Mouse (Mus musculus) granulocyte monocyte progenitor cell, adult 5-6 weeks (primary cell): ENCODE data around the gene Spsb2. TPM values are rescaled to one million over a fixed set of nuclear protein-coding genes. Genes with fewer than 3 reads are reported as not detected.
"Not testable (repeated sequence)": the region's sequence is repeated elsewhere in the genome, so short reads cannot be mapped to it uniquely, and the experiment has no call there.

ENCODE experiments used
- ATAC-seq: replicated peaks from 2 replicates; pipeline ENCODE4 v1.8.0; 2016; ENCODE audit warnings: mild to moderate bottlenecking, moderate TSS enrichment, inconsistent platforms; ENCODE audit not compliant: poor library complexity, severe bottlenecking
- total RNA-seq, 2 experiments: library from RNA; stranded (forward) in 1 of 2; stranded (reverse) in 1 of 2; fragments of 200-712, 200-1000 nt in 1 of 2; fragments of >200 nt in 1 of 2; fragmentation: Nextera tagmentation in 1 of 2; gene quantifications; 2 replicates each; pipeline ENCODE4 v1.2.3; 2014 to 2017

Gene Spsb2
- total RNA-seq, 2 experiments from 2014 or later: 5.2 to 10.5 TPM

DNA sequence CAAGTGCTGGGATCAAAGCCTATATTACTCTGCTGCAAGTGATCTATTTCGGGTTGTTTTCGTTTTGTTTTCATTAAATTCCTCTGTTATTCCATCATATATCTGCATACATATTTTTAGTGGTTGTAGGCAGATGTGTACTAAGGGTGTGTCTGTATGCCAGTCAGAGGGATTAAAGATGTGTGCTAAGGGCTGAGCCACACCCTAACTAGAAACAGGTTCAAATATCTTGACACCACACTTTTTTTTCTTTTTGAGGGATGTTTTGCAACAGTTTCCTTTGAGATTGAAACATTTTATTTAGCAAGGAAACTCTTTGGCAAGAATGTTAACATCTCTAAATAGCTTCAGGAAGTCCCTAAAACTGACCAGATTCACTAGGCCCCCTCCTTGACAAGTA, 12.3 kb upstream of the Spsb2 start:
- ATAC-seq: peak; percentile 35

DNA sequence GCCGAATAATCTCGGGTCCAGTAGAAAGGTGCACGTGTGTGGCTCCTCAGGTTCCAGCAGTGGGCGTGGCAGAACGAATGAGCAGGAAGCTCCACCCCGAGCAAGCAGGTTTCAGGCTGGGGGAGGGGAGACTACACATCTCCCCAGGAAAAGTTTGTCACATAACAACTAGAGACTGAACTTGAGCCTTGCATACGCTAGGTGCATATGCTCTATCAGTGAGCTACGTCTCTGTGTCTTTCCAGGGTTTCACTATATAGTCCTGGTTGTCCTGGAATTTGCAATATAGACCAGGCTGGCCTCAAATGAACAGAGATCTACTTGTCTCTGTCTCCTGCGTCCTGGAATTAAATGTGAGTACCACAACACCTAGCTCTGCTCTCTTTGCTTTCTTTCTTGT, 6.1 kb upstream of the Spsb2 start:
- ATAC-seq: not testable (repeated sequence)

DNA sequence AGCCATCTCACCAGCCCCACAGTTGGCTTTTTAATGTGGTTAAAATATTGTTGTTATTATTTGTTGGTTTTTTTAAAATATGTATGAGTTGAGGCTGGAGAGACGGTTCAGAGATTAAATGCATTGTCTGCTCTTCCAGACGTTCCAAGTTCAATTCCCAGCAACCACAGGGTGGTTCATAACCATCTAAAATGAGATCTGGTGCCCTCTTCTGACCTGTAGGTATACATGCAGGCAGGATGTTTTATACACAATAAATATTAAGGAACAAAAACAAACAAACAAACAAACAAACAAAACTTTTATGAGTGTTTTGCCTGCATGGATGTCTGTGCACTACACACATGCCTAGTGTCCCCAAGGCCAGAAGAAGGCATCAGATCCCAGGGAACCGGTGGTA, 5.4 kb upstream of the Spsb2 start:
- no peak for ATAC-seq

DNA sequence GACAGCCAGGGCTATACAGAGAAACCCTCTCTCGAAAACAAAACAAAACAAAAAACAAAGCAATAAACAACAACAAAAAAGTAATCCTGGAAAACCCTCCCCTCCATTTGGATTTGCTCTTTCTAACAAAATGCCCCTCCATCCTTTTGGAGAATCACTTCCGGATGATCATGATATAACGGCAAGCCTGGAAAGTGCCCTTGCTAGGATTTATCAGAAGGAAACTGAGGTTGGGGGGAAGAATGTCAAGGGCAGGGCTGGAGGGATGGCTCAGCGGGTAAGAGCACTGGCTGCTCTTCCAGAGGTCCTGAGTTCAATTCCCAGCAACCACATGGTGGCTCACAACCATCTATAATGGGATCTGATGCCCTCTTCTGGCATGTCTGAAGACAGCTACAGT, 4.8 kb upstream of the Spsb2 start:
- not testable (repeated sequence) for ATAC-seq

DNA sequence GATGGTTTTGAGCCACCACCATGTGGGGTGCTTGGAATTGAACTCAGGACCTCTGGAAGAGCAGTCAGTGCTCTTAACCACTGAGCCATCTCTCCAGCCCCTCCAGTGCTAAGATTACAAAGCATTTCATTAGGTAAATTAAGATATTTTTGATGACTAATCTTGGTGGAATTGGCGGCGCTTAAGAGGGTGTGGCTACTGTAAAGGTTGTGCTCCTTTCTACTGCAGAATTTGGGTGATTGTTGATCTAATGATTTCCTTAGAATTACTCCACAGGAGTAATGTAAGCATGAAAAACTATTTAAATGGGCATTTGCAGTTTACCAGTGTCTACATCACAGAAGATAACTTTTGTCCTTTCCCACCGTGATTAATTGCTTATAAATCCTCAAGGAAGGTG, 4.1 kb upstream of the Spsb2 start:
- ATAC-seq: no peak

DNA sequence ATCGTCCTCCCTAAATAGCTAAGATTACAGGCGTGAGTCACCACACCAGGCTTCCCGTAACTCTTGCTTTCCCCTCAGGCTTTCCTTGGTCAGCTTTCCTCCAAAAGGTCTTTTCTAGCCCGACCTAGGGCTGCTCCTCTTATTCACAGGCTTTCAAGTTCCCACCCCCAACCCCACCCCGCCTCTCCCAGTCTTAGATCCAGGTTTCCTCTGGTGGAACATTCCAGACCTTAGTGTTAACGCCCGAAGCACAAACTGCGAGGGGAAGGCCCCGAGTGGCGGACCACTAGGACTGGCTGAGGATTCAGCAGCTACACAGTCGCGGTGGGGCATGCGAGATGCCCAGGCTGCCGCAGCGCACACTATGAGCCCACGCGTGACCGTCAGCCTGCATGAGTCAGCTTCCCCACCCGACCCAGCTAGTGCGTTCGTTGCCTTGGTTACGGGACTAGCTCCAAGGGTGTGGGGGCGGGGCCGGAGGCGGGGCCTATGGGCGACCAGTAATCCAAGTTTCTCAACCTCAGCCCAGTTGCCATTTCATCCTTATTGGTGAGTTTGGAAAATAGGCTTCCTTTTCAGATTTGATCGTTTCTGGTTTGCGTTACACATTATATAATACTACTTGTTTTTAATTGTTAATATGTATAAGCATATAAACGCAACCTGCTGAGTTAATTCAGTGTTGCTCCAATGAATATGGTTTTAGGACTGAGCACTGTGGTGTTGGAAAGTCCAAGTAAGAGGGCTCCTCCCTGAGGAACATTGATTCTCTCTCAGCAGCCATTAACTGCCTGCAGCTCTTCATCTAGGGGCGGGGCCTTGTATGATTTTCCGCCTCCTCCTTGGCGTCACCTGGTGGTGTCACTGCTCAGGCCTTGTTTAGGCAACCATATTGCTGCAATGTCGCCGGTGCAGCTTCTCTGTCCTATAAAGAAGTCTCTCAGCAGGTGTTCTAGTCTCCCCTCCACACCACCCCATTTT, 2.8 kb upstream of the Spsb2 start:
- peak; percentile 75 for ATAC-seq

DNA sequence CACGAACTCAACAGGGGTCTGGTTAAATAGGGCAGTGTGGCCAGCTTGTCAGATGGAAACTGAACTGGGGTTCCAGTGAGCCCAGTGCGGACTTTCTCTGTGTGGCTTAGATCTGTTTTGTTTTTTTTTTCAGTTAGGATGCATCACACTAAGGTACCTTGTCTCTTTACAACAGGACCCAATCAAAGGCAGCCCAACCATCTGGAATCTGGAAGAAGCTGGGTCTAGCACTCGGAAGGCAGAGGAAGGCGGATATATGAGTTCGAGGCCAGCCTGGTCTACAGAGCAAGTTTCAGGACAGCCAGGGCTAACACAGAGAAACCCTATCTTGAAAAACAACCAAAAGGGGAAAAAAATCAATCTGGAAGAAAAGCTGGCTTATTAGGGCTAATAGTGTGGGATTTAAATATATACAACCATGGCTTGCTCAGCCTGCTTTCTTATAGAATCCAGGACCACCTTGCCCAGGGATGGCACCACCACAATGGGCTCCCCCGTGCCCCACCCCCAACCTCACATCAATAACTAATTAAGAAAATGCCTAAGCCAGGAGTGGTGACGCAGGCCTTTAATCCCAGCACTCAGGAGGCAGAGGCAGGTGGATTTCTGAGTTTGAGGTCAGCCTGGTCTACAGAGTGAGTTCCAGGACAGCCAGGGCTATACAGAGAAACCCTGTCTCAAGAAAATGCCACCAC, 1.9 kb upstream of the Spsb2 start:
- ATAC-seq: no peak

DNA sequence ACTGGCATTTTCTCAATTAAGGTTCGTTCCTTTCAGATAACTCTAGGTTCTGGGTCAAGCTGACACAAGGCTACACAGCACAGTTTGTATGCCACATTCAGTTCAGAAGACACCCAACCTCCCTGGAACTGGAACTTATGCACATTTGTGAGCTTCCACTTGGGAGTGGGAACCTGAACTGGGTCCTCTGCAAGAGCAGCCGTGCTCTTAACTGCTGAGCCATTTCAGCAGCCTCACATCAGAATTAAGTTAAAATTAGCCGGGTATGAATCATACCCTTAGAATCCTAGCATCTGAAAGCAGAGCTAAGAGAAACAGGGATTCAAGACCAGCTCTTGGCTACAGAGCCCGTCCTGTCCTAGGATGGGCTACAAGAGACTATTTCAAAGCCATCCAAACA, 1.1 kb upstream of the Spsb2 start:
- no peak for ATAC-seq

DNA sequence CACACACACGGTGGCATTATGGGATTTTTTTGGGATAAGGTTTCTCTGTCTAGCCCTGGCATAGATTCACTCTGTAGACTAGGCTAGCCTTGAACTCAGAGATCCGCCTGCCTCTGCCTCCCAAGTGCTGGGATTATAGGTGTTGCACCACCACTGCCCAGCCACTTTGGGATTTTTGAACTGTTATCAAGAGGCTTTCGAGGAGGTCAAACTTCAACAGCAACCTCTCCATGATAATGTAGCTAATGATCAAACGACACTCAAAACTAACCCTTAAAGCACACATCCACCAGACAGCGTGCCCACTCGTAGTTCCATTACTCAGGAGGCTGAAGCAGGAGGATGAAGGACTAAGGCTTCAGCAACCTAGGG, 489 bp upstream of the Spsb2 start:
- ATAC-seq: no peak

DNA sequence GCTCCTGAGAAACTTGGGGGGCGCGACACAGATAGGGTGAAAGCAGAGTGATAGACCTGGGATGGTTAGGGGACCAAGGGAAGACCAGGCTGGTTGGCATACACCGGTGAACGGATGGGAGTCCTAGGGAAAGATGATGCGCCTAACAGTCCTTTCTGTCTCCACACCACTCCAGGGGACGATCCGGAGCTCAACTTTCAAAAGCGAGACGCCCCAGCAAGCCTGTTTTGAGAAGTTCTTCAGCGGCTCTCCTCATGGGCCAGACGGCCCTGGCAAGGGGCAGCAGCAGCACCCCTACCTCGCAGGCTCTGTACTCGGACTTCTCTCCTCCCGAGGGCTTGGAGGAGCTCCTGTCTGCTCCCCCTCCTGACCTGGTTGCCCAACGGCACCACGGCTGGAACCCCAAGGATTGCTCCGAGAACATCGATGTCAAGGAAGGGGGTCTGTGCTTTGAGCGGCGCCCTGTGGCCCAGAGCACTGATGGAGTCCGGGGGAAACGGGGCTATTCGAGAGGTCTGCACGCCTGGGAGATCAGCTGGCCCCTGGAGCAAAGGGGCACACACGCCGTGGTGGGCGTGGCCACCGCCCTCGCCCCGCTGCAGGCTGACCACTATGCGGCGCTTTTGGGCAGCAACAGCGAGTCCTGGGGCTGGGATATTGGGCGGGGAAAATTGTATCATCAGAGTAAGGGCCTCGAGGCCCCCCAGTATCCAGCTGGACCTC, 752 bp downstream of the Spsb2 start:
- ATAC-seq: peak; percentile 40

DNA sequence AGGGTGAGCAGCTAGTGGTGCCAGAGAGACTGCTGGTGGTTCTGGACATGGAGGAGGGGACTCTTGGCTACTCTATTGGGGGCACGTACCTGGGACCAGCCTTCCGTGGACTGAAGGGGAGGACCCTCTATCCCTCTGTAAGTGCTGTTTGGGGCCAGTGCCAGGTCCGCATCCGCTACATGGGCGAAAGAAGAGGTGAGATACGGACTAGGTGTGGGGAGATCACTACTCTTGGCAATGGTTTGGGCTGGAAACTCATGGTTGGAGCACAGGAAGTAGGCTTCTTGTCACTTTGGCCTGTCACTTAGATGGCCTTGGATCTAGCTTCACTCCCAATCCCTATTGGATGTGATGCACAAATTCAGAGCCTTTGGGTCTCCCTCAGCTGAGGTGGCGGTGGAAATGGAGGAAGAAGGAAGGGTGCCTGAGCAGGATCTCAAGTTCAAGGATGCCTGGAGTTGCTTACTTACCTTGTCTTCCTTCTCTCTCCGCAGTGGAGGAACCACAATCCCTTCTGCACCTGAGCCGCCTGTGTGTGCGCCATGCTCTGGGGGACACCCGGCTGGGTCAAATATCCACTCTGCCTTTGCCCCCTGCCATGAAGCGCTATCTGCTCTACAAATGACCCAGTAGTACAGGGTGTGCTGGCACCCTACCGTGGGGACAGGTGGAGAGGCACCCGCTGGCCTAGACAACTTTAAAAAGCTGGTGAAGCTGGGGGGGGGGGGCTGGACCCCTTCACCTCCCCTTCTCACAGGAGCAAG, 1.5 kb downstream of the Spsb2 start:
- no peak for ATAC-seq

DNA sequence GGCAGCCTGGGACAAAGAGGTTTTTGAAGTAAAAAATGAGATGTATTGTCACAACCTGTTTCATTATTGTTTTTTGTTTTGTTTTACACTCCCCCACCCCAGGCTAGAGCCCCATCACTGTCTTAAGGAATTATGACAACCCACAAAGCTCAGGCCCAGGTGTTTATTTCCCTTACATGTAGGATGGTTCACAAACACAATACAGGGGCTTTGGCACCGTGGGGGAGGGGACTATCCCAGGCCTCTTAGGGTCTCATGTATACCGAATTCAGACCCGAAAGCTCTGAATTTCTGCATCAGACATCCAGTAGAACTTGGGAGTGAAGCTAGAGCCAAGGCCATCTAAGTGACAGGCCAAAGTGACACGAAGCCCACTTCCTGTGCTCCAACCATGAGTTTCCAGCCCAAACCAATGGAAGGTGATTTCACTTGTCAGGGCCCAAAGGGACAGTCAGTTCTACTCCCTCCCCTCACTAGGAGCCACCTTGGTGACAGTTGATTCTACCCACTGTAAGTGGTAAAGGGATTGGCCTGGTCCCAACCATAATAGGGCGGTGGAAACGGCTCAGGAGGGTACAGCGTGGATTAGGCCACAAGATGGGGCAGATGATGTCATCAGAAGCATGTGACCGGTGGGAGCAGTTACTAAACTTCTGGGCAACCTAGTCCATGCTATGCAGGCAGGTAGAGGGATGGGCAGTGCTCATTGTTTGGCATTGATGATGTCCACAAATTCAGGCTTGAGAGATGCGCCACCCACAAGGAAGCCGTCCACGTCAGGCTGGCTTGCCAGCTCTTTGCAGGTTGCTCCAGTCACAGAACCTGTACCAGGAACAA, 2.3 kb downstream of the Spsb2 start:
- ATAC-seq: not testable (repeated sequence)

DNA sequence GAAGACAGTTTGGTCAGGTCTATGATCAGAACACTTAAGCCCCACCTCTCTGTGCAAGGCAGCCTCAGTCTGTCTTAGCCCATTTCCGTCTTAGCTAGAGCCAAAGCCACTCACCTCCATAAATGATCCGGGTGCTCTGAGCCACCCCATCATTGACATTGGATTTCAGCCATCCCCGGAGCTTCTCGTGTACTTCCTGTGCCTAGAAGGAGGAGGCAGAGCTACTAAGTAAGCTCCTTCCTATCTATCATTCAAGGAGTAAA, 2.9 kb downstream of the Spsb2 start:
- no peak for ATAC-seq

DNA sequence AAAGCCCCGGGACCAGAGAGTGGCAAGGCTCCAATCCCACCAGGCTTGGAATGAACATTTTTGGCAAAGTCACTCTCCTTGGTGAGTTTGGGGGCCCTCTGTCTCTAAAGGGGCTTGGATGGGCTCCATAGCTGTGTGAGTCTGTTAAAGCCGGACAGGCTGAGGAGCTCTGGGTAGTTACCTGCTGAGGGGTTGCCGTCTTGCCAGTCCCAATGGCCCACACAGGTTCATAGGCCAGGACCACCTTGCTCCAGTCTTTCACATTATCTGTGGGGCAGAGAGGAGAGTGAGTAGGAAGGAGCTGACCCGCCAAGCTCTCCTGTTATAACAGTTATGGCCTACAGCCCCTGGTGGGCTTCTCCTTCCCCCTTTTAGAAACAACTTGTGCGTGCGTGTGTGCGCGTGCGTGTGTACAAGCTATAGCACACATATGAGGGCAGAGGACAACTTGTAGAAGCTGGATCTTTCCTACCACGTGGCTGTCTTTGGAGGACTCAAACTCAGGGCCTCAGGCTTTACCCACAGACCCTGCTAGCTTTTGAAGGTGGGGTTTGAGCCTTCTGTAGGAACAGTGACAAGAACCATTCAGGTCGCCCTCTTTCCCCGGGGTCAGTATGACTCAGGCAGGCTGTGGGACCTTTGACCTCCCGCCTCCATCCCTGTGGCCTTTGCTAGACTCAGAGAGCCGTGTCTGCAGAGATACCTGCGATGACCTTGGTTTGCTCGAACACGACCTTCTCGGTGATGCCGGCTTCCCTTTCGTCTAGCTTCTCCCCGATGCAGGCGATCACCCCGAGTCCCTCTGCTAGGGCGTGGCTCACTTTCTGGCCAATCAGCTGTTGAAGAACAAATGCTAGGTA, 3.5 kb downstream of the Spsb2 start:
- no peak for ATAC-seq

DNA sequence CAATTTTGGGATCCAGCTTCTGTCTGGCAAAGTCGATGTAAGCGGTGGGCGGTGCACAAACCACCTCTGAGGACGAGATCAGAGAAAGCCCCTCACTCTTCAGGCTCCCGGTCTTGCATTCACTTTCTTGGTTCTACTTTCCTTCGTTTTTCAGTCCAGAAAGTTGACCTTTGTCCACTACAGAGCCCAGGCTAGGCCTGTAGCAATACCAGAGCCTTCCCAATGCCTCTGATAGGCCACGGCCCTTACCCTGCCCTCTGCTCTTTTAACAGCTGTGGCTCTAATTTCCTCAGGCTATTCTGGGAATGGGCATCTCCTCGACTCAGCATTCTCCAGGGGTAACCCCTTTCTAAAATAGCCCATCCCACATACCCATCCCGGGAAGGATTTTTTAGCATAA, 4.4 kb downstream of the Spsb2 start:
- ATAC-seq: no peak

DNA sequence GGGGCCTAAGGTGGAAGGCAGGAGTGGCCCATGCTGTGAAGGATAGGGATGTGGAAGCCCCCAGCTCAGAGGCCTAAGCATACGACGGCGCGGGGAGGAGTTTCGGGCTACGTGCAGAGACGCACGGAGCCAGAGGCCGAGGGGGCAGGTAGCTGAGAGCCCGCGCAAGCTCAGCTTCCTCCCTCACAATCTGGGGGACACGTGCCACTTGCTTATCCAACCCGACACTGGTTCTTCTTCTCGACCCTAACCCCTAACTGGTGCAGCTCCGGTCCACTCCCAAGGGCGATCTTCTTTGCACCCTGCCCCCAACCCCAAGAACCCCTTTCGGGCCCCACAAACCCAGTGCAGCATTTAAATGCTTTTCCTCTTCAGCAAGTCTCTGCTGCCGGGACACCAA, 5.0 kb downstream of the Spsb2 start:
- peak; percentile 25 for ATAC-seq

DNA sequence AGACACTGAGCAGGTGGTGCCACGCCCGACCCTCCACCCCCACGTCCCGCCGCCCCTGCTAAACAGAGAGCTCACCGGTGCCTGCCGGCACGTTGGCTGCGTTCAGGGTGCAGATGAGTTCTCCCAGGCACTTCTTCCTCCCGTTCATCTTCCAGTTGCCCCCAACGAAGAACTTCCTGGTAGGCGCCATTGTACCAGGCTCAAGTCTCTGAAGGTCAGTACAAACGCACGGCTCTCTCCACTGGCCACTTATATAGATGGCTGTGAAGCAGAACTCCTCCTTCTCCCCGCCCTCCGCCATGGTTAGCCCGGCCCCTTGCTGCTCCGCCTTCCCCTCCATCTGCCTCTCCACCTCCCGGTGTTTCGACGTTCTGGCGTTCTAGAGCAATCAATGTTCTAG, 5.5 kb downstream of the Spsb2 start, which contains the start of gene Tpi1:
Tpi1 (minus strand) TSS at position 364 of the 400 bp plus-strand sequence.
- ATAC-seq: peak; percentile 64

DNA sequence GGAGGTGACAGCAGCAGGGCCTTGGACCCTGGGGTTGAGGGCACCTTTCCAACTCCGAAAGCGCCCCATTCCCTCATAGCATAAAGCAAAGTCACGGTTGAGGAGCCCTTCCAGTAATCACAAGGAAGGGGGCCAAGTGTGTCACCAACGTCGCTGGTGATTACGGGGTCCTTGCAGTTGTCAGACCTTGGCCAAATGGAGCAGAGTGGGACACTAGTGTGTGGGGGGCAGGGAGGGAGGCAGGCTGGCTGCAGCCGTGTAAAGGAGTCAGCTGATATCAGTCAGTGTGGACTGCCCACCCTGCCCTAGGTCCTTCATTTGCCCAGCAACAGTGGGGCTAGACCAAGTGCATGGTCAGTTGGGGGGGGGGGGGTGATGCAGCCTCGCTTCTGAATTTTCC, 6.0 kb downstream of the Spsb2 start:
- ATAC-seq: no peak
